Mouse (Mus musculus) forebrain, postnatal 0 days (tissue): ENCODE measurements around the gene Exo1. TPM values are rescaled to one million over a fixed set of nuclear protein-coding genes. Genes with fewer than 3 reads are reported as not detected.

Source experiments
- ATAC-seq: fragments of 200-750 bp; cut with Nextera tagmentation; 2 replicates; pipeline ENCODE4 v1.8.0; 2017; ENCODE audit warnings: mild to moderate bottlenecking, moderate library complexity
- DNase-seq: peaks from one replicate; pipeline ENCODE4 v3.0.0-alpha.2; 2015
- H3K27ac ChIP-seq: fragments of 300-500 bp; sonication (generic); 2 replicates; pipeline ENCODE4 v1.5.1; 2014; ENCODE audit warnings: low read depth, mild to moderate bottlenecking, antibody characterized with exemption, low read length, moderate library complexity, mixed read lengths
- H3K27me3 ChIP-seq: fragments of 300-500 bp; sonication (generic); 2 replicates; pipeline ENCODE4 v1.6.1; 2014; ENCODE audit warnings: mild to moderate bottlenecking, low read length, mixed read lengths; ENCODE audit not compliant: insufficient read depth
- H3K36me3 ChIP-seq: fragments of 300-500 bp; sonication (generic); 2 replicates; pipeline ENCODE4 v1.6.1; 2014; ENCODE audit warnings: mild to moderate bottlenecking, moderate library complexity; ENCODE audit not compliant: insufficient read depth
- H3K4me1 ChIP-seq: fragments of 300-500 bp; sonication (generic); 2 replicates; pipeline ENCODE4 v1.6.1; 2014; ENCODE audit warnings: antibody characterized with exemption; ENCODE audit not compliant: insufficient read depth
- H3K4me2 ChIP-seq: fragments of 300-500 bp; sonication (generic); 2 replicates; pipeline ENCODE4 v1.6.1; 2014; ENCODE audit warnings: low read depth, mild to moderate bottlenecking, moderate library complexity
- H3K4me3 ChIP-seq: fragments of 300-500 bp; sonication (generic); 2 replicates; pipeline ENCODE4 v1.5.1; 2014; ENCODE audit warnings: low read depth, low read length, mixed read lengths
- H3K9ac ChIP-seq: fragments of 300-500 bp; sonication (generic); 2 replicates; pipeline ENCODE4 v1.6.1; 2014; ENCODE audit warnings: mild to moderate bottlenecking
- H3K9me3 ChIP-seq: fragments of 300-500 bp; sonication (generic); 2 replicates; pipeline ENCODE4 v1.6.1; 2016; ENCODE audit warnings: low read length
- CTCF ChIP-seq: sonication (generic); IDR thresholded peaks from 2 replicates; pipeline ENCODE4 v1.5.1; 2016; ENCODE audit warnings: antibody characterized with exemption, control low read depth, low read depth
- WGBS: fragments of 180-500 bp; shearing (Covaris S2); extraction: QIAGEN DNeasy Blood & Tissue Kit; methylation state at CpG from one replicate; pipeline ENCODE4 v1.1.7; 2014; 5-methylcytosine and 5-hydroxymethylcytosine counted together
- polyA plus RNA-seq: library from polyadenylated mRNA; unstranded; fragments of >200 nt; fragmentation: Nextera tagmentation; extraction: Ambion mirVana; gene quantifications from 2 replicates; pipeline ENCODE4 v1.2.1, GENCODE M21; 2015
- total RNA-seq: library from RNA; depleted of rRNA; stranded (reverse); fragments of >200 nt; gene quantifications from 2 replicates; pipeline ENCODE4 v1.2.3, GENCODE M21; 2014; rRNA removed

Exo1 gene
- total and polyA plus RNA-seq, 2 experiments from 2014 or later, result 2.1 to 8.6 TPM

DNA sequence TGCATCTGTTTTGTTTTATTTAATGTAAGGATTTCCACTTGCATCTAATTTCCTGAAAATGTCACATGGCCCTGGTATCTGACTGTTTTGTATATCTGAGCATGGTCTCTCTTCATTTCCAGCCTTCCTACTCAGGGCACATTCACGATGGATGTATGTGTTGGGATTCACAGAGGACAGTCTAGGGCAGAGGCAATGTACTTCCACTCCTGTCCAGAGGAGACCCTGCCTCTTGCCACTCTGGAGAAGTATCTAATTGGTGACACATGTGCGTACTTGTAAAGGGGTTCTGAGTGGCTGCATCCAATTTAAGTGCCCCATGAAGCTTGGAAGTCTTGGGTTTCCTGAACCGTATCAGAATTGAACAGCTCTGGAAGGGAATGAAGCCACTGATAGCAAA is 70.0 kb downstream of the Exo1 start:
- ATAC-seq, result no peak
- no peak for TF ChIP-seq CTCF
- Histone ChIP-seq H3K9ac (no peak overlapping the region), H3K36me3 (no peaks in the 10 kb centered on the region), H3K27me3 (no peaks in the 10 kb centered on the region), H3K4me1 (no peaks in the 10 kb centered on the region), H3K9me3 (no peaks in the 10 kb centered on the region), H3K27ac (no peak overlapping the region), H3K4me3 (no peak overlapping the region), H3K4me2 (no peak overlapping the region)
- DNase-seq, result no peak
- WGBS, result 85% methylated on average over 3 of the region's 3 CpGs

DNA sequence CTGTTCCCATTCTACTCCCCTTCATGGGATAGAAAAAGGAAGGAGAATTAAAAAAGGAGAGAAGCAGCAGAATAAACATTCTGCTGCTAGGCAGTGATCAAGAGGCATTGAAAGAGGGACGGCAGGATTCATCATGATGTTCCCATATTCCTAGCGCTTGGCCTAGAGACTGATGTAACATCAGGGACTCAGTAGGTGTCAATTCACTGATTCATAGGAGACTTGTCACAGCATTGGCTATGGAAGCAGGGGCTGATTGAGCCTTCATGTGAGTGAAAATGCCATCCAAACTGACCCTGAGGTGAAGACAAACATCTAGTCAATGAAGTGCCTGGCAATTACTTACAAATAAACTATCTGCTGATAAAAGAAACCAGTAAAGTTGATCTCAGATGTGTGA is 70.5 kb downstream of the Exo1 start:
- H3K27ac ChIP-seq, result no peak overlapping the region
- no peak overlapping the region for H3K4me3 ChIP-seq
- 89% methylated on average over 2 of the region's 2 CpGs for WGBS
- no peak for ATAC-seq
- H3K36me3 ChIP-seq, result no peaks in the 10 kb centered on the region
- H3K27me3 ChIP-seq, result no peaks in the 10 kb centered on the region
- no peak overlapping the region for H3K4me2 ChIP-seq
- no peaks in the 10 kb centered on the region for H3K4me1 ChIP-seq
- H3K9me3 ChIP-seq, result no peaks in the 10 kb centered on the region
- H3K9ac ChIP-seq, result no peak overlapping the region
- no peak for DNase-seq
- no peak for TF ChIP-seq CTCF

DNA sequence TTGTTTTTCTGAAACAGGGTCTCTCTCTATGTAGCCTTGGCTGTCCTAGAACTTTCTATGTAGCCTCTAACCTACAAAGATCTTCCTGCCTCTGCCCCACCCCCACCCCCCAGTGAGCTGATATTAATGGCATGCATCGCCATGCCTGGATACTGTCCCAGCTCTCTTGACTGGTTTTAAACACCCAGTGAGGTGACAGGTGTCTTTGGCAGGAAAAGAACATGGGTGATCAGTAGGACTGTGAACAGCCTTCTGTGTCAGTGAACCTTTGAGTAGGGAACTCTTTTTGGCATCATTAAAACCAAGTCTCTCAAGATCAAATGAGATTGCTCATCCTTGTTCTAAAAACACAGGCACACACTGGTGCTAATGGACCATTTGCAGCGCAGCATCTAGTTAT is 81.4 kb downstream of the Exo1 start:
- no peaks in the 10 kb centered on the region for H3K36me3 ChIP-seq
- H3K4me2 ChIP-seq, result no peak overlapping the region
- ATAC-seq, result no peak
- DNase-seq, result no peak
- H3K9ac ChIP-seq, result no peak overlapping the region
- H3K27ac ChIP-seq, result no peak overlapping the region
- TF ChIP-seq CTCF, result no peak
- whole genome bisulfite sequencing, result 86% methylated on average over 2 of the region's 2 CpGs
- no peak overlapping the region for H3K4me3 ChIP-seq
- no peaks in the 10 kb centered on the region for H3K4me1 ChIP-seq
- H3K9me3 ChIP-seq, result no peaks in the 10 kb centered on the region
- no peaks in the 10 kb centered on the region for H3K27me3 ChIP-seq

Other genes starting within 250 kb of the Exo1 start
- gene Opn3, start 187.8 kb upstream of the Exo1 start, total RNA-seq, result 6.8 and 9.0 TPM in 2 replicates
- gene Opn3, start 187.8 kb upstream of the Exo1 start, polyA plus RNA-seq, result 4.8 and 6.4 TPM in 2 replicates
- gene Chml, start 187.7 kb upstream of the Exo1 start, total RNA-seq, result 10.9 and 15.1 TPM in 2 replicates
- gene Chml, start 187.7 kb upstream of the Exo1 start, polyA plus RNA-seq, result 1.4 and 2.2 TPM in 2 replicates
- gene Wdr64, start 182.0 kb upstream of the Exo1 start, total RNA-seq, result not detected in 2 replicates
- gene Wdr64, start 182.0 kb upstream of the Exo1 start, polyA plus RNA-seq, result not detected in 2 replicates
- gene Gm38100, start 39.7 kb downstream of the Exo1 start, total RNA-seq, result not detected in 2 replicates
- not detected in 2 replicates for gene Gm38100, start 39.7 kb downstream of the Exo1 start, polyA plus RNA-seq
- gene Rbm8a2, start 98.5 kb downstream of the Exo1 start, total RNA-seq, result 0.33 TPM in 1 of 2 replicates, not detected in the other
- gene Rbm8a2, start 98.5 kb downstream of the Exo1 start, polyA plus RNA-seq, result 0.34 and 0.57 TPM in 2 replicates